Mouse (Mus musculus) bone marrow macrophage, adult 2 months (primary cell): ENCODE data around the gene Gpa33.

ENCODE experiments used
- CTCF ChIP-seq: IDR thresholded peaks from 2 replicates; pipeline ENCODE4 v1.5.1; 2012; ENCODE audit warnings: low read depth, mild to moderate bottlenecking, low read length, moderate library complexity
- POLR2A ChIP-seq: IDR thresholded peaks from 2 replicates; pipeline ENCODE4 v1.6.1; 2012; ENCODE audit warnings: mild to moderate bottlenecking, low read depth, low read length, borderline replicate concordance

DNA sequence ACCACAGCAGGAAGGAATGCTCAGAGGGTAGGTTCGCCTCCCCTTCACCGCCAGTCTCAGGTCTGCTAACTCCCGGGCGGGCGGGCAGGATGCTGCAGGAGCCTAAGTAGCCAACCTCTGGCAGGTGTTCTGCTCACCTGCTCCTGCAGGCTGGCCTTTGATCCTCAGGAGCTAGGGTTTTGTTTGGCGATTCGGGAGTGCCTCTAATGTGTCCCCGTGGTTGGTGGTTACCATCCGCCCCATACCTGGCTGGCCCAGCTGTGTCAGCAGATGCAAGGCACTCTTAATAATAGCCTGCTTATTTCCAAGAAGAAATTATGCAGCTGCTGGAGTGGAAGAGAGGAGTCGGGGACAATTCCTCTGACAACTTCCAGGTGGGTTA, 25.1 kb downstream of the Gpa33 start:
- TF ChIP-seq POLR2A (no peak), CTCF (no peak)
